Mouse (Mus musculus) thymus, adult 2 months (tissue): ENCODE measurements around the gene Mycl.

ENCODE experiments used
- CTCF ChIP-seq: fragments of 200-500 bp; IDR thresholded peaks from 2 replicates; pipeline ENCODE4 v1.5.1; 2012; ENCODE audit warnings: mild to moderate bottlenecking, control low read depth, low read length, moderate library complexity, borderline replicate concordance; ENCODE audit not compliant: control insufficient read depth, poor library complexity, insufficient read depth; ENCODE audit errors: extremely low read depth
- POLR2A ChIP-seq: fragments of 200-500 bp; IDR thresholded peaks from 2 replicates; pipeline ENCODE4 v1.6.1; 2012; ENCODE audit warnings: mild to moderate bottlenecking, low read length, control low read depth, moderate library complexity; ENCODE audit not compliant: control insufficient read depth, poor library complexity, insufficient read depth; ENCODE audit errors: extremely low read depth

- TF ChIP-seq POLR2A (no peak), CTCF (no peak)
These were observed 32.7 kb upstream of the Mycl start for GRCm38 (mm10) chr4:122962751-122963150.
